Mouse (Mus musculus): ENCODE measurements around the gene Slc25a48. TPM values are rescaled to one million over a fixed set of nuclear protein-coding genes. Genes with fewer than 3 reads are reported as not detected.

The Slc25a48 gene
- 2.7 and 4.6 TPM in 2 replicates for total RNA-seq (2021)
- long read RNA-seq, experiment 1, partial matches to known transcripts = 0 of 1 reads
- long read RNA-seq, experiment 1, other reads (novel, unspliced or antisense) = 1 of 1 reads
- long read RNA-seq, experiment 2, partial matches to known transcripts = 0 of 2 reads
- long read RNA-seq, experiment 2, other reads (novel, unspliced or antisense) = 2 of 2 reads

GRCm38 (mm10) chr13:56438211-56439075, at the start of gene Slc25a48:
Gene Slc25a48 (plus strand): TSS chr13:56438355.
- DNase-seq = peak; percentile 81

GRCm38 (mm10) chr13:56397572-56397971, 40.6 kb upstream of the Slc25a48 start:
- peak; percentile 11 for DNase-seq

DNA sequence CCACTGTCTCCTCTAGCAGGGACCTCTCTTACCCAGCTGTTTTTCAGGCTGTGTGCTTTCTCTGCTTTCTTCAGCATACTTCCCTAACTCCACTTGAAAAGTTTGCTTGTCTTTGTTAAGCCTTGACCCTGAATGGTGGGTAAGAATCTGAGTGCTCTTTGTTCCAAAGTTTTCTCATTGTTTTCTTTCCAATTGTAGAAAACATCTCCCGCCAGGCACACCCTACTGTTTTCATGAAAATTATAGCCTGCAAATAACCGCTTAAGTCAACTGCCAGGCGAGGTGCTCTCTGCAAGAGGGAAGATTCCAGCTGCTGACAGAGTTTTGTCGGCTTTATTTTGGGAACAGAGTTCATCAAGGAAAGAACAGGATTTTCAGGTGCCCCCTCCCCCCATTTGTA, 37.0 kb upstream of the Slc25a48 start:
- no peak for DNase-seq

DNA sequence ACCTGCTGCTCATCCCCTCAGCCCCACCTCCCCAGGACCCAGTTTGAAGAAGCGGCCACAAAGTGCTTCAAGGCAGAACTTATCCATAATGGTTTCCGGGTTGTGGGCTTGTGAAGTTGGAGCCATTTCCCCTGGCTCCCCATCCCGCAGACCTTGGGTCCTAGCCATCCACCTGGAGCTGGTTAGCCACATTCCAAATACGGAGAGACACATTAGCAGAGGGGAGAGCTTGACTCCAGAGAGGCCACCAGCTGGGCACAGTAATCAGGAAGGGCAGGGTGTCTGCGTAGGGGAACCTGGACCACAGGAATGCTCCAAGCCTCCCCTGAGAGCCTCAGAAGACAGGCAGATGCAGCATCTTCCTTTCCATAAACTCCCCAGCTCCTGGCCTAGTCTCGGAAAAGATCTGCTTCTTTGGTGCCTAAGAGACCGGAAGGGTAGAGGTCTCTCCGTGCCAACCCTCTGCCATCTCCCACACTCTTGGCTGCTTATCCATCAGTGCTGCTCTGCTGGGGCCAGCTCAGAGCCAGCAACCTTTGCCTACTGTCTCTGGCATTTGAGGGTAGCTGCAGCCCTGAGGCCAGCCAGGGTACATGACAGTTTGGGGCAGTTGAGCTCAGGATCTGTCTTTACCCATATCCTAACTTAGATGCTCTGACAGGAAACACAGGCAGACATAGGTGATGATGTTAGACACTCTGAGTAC, 34.6 kb upstream of the Slc25a48 start:
- no peak for DNase-seq

DNA sequence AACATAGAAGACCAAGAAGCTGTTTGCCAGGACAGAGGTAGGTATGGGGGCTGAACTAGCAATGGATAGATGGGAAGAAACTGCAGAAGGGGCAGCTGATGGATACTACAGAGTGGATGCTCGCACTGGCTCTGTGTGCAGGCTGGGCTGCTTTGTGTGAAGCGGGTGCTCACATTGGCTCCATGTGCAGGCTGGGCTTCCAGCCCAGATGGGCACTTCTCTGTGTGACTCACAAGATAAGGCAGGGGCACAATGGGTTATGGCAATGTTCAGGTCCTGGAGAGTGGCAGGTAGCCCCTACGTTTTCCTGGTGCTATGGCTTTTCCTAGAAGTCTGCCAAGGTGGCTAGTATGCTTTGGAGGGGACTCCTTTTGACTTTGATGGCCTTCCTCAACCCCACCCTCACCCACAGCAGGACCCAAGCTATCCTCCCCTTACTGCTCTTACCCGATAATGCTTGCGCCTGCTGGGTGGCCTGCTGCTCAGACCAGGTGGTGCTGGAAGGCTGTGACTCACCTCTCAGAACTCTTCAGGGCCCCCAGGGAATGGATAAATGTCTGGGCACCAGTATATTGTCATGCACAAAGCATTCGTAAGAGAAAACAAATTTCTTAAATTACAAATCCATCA, 33.5 kb upstream of the Slc25a48 start:
- no peak for DNase-seq

DNA sequence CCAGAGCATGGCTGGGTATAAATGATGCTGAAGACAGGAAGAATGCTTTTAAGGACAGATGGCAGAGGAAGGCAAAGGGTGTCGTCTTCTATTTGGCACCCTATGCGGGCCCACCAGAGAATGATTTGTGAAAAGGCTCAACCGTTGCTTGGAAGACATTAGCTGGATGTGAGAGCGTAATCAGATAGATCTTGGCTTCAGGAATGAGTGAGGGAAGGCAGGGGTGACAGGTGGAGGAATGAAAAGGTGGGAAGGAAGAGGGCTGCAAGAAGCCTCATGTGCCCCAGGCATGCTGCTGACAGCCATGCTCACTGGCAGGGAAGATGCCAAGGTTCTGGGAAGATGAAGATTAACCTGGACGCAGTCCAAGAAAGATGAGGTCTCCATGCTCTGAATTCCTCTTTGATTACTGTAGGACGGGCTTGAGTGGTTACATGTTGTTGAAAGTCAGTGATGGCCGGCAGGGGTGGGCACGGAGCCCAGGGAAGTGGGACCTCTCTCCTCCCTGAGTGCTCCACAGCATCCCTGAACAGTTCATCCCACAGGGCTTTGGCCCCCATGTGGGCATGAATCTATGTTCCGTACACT, 25.8 kb upstream of the Slc25a48 start:
- no peak for DNase-seq

DNA sequence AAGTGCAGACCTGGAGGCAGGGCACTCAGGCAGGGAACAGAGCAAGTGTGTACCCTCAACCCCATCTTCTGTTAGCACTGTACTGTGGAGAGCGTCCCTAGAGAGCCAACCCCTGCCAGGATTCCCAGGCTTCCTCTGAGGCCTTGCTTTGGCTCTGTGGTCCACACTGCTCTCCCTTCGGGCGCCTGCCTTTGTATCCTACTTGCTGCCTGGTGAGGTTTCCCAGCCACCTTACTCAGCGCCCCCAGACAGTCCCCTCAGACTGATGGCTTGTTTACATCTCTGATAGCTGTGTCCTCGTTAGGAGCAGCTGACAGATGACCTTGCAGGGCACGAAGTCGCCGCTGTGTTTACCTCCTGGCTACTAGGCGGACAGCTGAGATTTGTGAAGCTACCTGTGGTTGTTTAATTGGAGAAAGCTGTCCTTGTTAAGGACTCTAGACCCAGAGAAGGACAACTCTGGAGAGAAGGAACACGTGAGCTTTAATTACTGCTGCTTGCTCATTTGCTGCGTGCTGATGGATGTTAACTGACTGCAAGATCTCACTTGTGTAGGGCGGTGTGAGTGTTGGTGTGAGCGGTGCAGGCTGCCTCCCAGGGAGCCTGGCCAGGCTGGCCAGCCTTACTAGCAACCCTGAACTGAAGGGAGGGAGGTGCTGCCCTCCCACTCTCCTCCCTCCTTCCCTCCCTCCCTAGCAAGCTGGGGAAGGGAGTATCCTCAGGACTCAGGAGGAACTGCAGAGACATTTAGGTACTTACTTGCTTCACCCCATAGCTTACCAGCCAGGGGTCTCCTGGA, 19.3 kb upstream of the Slc25a48 start:
- DNase-seq = no peak

DNA sequence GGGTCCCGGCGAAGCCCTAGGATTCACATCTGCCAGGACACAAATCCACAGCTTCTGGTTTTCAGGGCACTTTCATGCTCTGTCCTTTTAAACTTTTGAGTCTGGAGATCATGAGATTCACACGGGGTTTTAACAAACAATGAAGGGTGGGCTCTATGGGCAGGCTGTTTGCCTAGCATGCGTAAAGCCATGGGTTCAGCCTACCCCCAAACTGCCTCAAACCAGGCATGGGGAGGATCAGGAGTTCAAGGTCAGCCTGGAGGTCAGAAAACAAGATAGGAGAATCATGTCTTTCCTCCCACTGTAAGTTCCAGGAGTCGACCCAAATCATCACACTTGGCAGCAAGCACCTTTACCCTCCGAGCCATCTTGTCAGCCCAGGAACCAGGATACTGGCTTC, 18.6 kb upstream of the Slc25a48 start:
- no peak for DNase-seq

- DNase-seq = peak; percentile 79
Measured at GRCm38 (mm10) chr13:56422072-56422723, 16.0 kb upstream of the Slc25a48 start.

DNA sequence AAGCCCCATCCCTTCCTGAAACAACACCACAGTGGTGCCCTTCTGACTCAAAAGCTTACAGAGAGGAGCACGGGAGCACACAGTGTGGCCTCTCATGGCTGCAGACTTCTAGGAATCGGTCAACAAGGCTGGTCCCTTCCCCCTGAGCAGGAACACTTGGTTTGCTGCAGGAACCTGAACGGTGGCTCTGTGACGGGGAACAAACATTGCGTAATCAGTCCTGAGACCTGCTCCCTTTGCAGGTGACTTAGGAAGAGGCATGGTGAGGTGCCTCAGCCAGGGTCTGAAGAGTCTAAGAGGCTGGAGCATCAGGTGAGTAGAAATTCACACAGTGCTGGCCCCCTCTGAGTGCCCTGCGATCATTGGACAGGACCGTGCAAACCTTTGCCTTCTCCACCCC, 12.2 kb upstream of the Slc25a48 start:
- no peak for DNase-seq

GRCm38 (mm10) chr13:56426365-56426764, 11.8 kb upstream of the Slc25a48 start, which contains the start of gene Gm3045:
Gene Gm3045 (plus strand): TSS chr13:56426594.
- DNase-seq = no peak

DNA sequence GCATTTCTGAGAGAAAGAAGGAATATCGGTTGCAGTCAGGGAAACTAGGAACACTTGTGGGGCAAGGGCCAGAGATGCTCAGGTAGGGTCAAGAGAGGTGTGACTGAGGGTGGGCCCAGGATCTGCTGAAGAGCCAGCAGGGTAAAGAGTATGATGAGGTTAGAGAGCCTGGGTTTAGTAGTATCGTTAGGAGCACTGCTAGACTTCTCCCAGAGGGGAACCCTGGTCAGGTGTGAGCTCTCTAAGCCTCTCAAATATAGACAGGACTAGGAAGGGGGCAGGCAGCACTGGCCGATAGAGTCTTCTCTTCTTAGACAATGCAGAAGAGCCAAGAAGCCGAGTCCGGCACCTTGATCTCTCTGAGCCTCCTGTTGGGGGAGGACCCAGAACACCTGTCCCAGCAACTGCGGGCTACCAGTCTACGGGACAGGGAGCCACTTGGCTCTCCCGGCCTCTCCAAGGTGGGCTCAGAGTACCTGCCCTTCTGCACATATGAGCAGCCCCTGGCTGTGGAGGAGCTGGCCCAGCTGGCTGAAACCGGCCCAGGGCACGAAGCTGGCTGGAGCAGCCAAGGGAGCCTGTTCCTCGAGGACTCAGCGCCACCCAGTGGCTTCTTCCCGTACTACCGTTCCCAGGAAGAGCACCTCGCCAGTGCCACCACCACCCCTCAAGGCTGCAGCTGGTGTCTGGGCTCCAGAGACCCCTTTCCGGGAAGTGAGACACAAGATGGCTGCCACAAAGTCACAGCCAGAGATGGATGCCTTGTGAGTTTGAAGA, 9.2 kb upstream of the Slc25a48 start:
- DNase-seq = peak; percentile 80

GRCm38 (mm10) chr13:56432496-56432895, 5.7 kb upstream of the Slc25a48 start:
- no peak for DNase-seq

- peak; percentile 76 for DNase-seq
Measured at GRCm38 (mm10) chr13:56433466-56433865, 4.7 kb upstream of the Slc25a48 start.

- DNase-seq = peak; percentile 80
Measured at GRCm38 (mm10) chr13:56434311-56434751, 3.8 kb upstream of the Slc25a48 start.

- DNase-seq = no peak
Measured at GRCm38 (mm10) chr13:56435615-56436287, 2.4 kb upstream of the Slc25a48 start.

DNA sequence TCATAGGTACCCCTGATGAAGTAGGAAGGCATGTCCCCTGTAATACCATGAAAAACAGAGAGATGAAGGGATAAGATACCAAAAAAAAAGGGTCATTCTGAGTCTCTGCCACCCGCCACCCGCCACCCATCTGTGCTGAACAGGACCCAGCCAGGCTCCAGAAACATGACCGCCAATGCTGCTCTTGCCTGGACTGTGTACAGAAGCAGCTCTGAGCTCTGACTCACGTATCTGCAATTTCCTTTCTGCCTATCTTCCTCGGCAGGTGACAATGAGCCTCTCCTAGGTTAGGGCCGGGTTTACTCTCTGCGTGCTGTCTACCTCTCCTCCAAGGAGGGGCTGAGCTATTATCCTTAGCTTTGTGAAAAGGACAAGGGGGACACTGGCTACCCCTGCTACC, 5.3 kb downstream of the Slc25a48 start:
- DNase-seq = no peak

DNA sequence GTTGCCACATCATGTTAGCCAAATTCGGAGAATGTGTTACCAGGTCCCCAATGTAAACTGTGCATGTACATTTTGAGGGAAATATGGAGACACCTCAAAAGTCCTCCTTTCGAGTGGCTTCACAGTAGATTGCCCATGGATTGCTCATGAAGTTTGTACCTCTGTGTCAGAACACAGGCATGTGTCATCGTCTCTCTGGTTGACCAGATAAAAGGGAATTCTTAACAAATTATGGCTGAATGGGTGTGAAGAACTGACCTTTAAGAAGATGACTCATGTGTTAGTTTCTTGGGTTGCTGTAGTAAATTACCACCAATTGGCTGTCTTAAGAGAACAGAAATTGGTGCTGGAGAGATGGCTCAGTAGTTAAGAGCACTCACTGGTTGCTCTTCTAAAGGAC, 6.0 kb downstream of the Slc25a48 start:
- no peak for DNase-seq

GRCm38 (mm10) chr13:56444996-56445395, 6.8 kb downstream of the Slc25a48 start:
- no peak for DNase-seq

Measured in adrenal gland, postnatal 14 days (tissue).